Mouse (Mus musculus) neural tube, embryonic 14.5 days (tissue): ENCODE measurements around the gene Cdca4. TPM values are rescaled to one million over a fixed set of nuclear protein-coding genes. Genes with fewer than 3 reads are reported as not detected.

Source experiments
- ATAC-seq: fragments of 200-750 bp; cut with Nextera tagmentation; 2 replicates; pipeline ENCODE4 v1.8.0; 2017; ENCODE audit warnings: low read depth, mild to moderate bottlenecking, moderate TSS enrichment, moderate library complexity
- H3K27ac ChIP-seq: fragments of 300-500 bp; sonication (generic); 2 replicates; pipeline ENCODE4 v1.5.1; 2014; ENCODE audit warnings: low read depth, mild to moderate bottlenecking, control low read depth, low read length, moderate library complexity, mixed read lengths
- H3K27me3 ChIP-seq: fragments of 300-500 bp; sonication (generic); 2 replicates; pipeline ENCODE4 v1.6.1; 2014; ENCODE audit warnings: low read length; ENCODE audit not compliant: control insufficient read depth, insufficient read depth
- H3K36me3 ChIP-seq: fragments of 300-500 bp; sonication (generic); 2 replicates; pipeline ENCODE4 v1.6.1; 2014; ENCODE audit warnings: low read length, mixed read lengths; ENCODE audit not compliant: control insufficient read depth, insufficient read depth
- H3K4me1 ChIP-seq: fragments of 300-500 bp; sonication (generic); 2 replicates; pipeline ENCODE4 v1.6.1; 2014; ENCODE audit warnings: low read length; ENCODE audit not compliant: control insufficient read depth, insufficient read depth
- H3K4me2 ChIP-seq: fragments of 300-500 bp; sonication (generic); 2 replicates; pipeline ENCODE4 v1.6.1; 2014; ENCODE audit warnings: mild to moderate bottlenecking, low read depth, low read length, control low read depth
- H3K4me3 ChIP-seq: fragments of 300-500 bp; sonication (generic); 2 replicates; pipeline ENCODE4 v1.5.1; 2014; ENCODE audit warnings: low read depth, low read length, control low read depth, mixed read lengths
- H3K9ac ChIP-seq: fragments of 300-500 bp; sonication (generic); replicated peaks from 2 replicates; pipeline ENCODE4 v1.6.1; 2014; ENCODE audit warnings: low read depth, mild to moderate bottlenecking, control low read depth, low read length, mixed read lengths
- H3K9me3 ChIP-seq: fragments of 300-500 bp; sonication (generic); 2 replicates; pipeline ENCODE4 v1.6.1; 2016; ENCODE audit warnings: low read length; ENCODE audit not compliant: control insufficient read depth
- WGBS: fragments of 180-500 bp; shearing (Covaris S2); extraction: QIAGEN DNeasy Blood & Tissue Kit; methylation state at CpG from one replicate; pipeline ENCODE4 v1.1.7; 2014; 5-methylcytosine and 5-hydroxymethylcytosine counted together
- polyA plus RNA-seq: library from polyadenylated mRNA; unstranded; fragments of >200 nt; fragmentation: Nextera tagmentation; extraction: Ambion mirVana; gene quantifications from 2 replicates; pipeline ENCODE4 v1.2.1, GENCODE M21; 2014

The Cdca4 gene
- polyA plus RNA-seq, 1 experiment from 2014 or later: 33.6 TPM

DNA sequence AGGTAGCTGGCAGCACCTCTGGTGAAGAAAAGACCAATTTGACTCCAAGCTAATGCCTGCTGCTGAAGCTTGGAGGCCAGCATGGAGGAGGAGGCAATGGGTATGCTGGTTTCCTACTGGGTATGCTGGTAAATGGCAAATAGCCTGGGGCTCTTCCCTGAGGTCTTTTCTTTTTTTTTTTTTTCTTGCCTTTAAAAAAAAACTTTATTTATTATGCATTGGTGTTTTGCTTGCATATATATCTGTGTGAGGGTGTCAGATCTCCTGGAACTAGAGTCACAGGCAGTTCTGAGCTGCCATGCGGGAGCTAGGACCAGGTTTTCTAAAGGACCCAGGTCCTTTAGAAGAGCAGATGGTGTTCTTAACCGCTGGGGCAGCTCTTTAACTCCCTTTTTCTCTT, 42.0 kb upstream of the Cdca4 start:
- Histone ChIP-seq H3K4me3 (no peak overlapping the region), H3K9me3 (no peaks in the 10 kb centered on the region), H3K4me1 (no peaks in the 10 kb centered on the region), H3K36me3 (no peaks in the 10 kb centered on the region), H3K27ac (no peak overlapping the region), H3K9ac (no peak overlapping the region), H3K4me2 (no peak overlapping the region), H3K27me3 (peaks cover 24% of the 10 kb centered on the region)
- 81% methylated on average over 2 of the region's 2 CpGs for WGBS
- no peak for ATAC-seq

DNA sequence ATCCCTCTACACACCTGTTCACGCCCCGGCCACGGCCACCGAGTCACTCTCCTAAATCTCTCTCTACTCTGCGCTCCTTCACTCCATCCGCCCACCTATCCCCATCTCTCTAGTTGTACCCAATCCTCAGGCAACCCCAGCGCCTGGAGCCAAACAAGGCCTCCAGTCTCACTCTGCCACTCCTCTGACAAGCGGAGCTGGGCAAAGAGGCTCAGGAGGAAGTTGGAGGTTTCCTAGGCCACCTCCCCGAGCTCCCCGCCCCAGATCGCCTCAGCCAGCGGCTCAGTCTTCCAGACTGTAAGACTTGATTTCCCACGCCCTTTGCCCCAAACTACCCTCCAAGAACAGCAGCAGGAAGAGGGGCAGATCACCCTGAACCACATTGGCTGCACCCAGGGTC, 41.6 kb upstream of the Cdca4 start:
- H3K9me3 ChIP-seq: no peaks in the 10 kb centered on the region
- no peak overlapping the region for H3K9ac ChIP-seq
- H3K27ac ChIP-seq: no peak overlapping the region
- H3K4me1 ChIP-seq: no peaks in the 10 kb centered on the region
- no peak for ATAC-seq
- 56% methylated on average over 13 of the region's 13 CpGs for WGBS
- peaks cover 19% of the 10 kb centered on the region for H3K27me3 ChIP-seq
- no peak overlapping the region for H3K4me2 ChIP-seq
- H3K4me3 ChIP-seq: no peak overlapping the region
- H3K36me3 ChIP-seq: no peaks in the 10 kb centered on the region

GRCm38 (mm10) chr12:112869783-112870204, 40.6 kb upstream of the Cdca4 start:
- H3K4me2 ChIP-seq: 0 out of 2 replicates have a peak overlapping the region, but pooled peaks have one; percentile 11
- no peaks in the 10 kb centered on the region for H3K9me3 ChIP-seq
- WGBS: 10% methylated on average over 16 of the region's 16 CpGs
- H3K27ac ChIP-seq: no peak overlapping the region
- H3K36me3 ChIP-seq: no peaks in the 10 kb centered on the region
- H3K4me1 ChIP-seq: no peaks in the 10 kb centered on the region
- H3K4me3 ChIP-seq: no peak overlapping the region
- no peak for ATAC-seq
- no peak overlapping the region for H3K9ac ChIP-seq
- H3K27me3 ChIP-seq: peaks cover 9% of the 10 kb centered on the region

- 68% methylated on average over 13 of the region's 13 CpGs for WGBS
- H3K4me3 ChIP-seq: no peak within 1 kb of the TSS
- H3K27me3 ChIP-seq: no peaks in the 10 kb centered on the region
- H3K27ac ChIP-seq: no peak within 1 kb of the TSS
- H3K9me3 ChIP-seq: no peaks in the 10 kb centered on the region
- H3K36me3 ChIP-seq: no peaks in the 10 kb centered on the region
- H3K9ac ChIP-seq: no peak within 1 kb of the TSS
- H3K4me2 ChIP-seq: no peak within 1 kb of the TSS
- H3K4me1 ChIP-seq: no peaks in the 10 kb centered on the region
- no peak for ATAC-seq
These were observed 39.2 kb upstream of the Cdca4 start, which contains the start of gene Gpr132 for GRCm38 (mm10) chr12:112868178-112869087. Gpr132 (minus strand) TSS chr12:112868228.

DNA sequence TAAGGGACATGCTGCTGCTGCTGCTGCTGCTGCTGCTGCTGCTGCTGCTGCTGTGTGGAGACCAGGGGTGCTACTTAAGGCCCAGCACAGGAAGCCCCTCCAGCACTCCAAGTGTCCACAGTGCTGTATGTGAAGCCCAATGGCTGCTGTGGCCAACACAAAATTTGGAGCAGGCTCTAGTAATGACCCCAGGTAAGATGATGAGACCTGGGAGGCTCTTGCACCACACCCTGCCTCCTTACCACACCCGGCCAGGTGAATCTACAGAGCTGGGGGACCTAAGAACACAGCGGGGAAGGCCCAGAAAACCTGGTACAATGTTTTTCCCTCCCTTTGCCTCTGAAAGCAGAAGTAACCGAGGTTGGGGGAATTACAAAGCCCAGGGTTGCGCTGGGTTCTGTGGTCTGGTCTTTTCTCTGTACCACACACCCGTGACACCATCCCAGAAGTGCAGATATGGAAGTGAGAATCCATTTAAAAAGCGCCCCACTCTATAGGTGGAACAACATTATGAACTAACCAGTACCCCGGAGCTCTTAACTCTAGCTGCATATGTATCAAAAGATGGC, 38.0 kb upstream of the Cdca4 start:
- WGBS: 86% methylated on average over 7 of the region's 7 CpGs
- no peak overlapping the region for H3K4me2 ChIP-seq
- H3K27ac ChIP-seq: no peak overlapping the region
- no peaks in the 10 kb centered on the region for H3K9me3 ChIP-seq
- H3K4me1 ChIP-seq: no peaks in the 10 kb centered on the region
- no peak for ATAC-seq
- no peaks in the 10 kb centered on the region for H3K27me3 ChIP-seq
- no peaks in the 10 kb centered on the region for H3K36me3 ChIP-seq
- no peak overlapping the region for H3K9ac ChIP-seq
- no peak overlapping the region for H3K4me3 ChIP-seq

GRCm38 (mm10) chr12:112866467-112867080, 37.4 kb upstream of the Cdca4 start:
- no peak for ATAC-seq
- Histone ChIP-seq H3K27ac (no peak overlapping the region), H3K9me3 (no peaks in the 10 kb centered on the region), H3K4me3 (no peak overlapping the region), H3K4me1 (no peaks in the 10 kb centered on the region), H3K36me3 (no peaks in the 10 kb centered on the region), H3K4me2 (no peak overlapping the region), H3K9ac (no peak overlapping the region), H3K27me3 (no peaks in the 10 kb centered on the region)
- 82% methylated on average over 8 of the region's 8 CpGs for WGBS

DNA sequence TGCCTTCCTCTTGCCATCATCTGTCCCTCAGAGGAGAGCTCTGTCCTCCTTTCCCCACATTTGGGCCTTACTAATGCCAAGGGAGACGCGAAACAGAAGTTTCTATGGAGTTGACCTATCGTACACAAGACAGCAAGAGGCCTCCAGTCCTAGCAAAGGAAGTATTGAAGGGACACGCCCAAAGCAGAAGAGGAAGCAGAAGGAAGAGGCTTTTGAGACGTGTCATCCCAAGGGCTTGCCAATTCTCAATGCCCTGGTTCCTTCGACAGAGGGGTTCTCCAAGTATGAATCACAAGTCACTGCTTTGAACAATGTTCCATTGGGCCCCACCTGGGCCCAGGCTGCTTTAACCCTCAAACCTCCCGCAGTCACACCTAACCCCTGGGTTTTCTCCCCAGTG, 35.6 kb upstream of the Cdca4 start:
- Histone ChIP-seq H3K27ac (no peak overlapping the region), H3K9me3 (no peaks in the 10 kb centered on the region), H3K4me1 (no peaks in the 10 kb centered on the region), H3K27me3 (no peaks in the 10 kb centered on the region), H3K4me3 (no peak overlapping the region), H3K9ac (no peak overlapping the region), H3K36me3 (no peaks in the 10 kb centered on the region), H3K4me2 (no peak overlapping the region)
- ATAC-seq: no peak
- WGBS: 89% methylated on average over 7 of the region's 7 CpGs

DNA sequence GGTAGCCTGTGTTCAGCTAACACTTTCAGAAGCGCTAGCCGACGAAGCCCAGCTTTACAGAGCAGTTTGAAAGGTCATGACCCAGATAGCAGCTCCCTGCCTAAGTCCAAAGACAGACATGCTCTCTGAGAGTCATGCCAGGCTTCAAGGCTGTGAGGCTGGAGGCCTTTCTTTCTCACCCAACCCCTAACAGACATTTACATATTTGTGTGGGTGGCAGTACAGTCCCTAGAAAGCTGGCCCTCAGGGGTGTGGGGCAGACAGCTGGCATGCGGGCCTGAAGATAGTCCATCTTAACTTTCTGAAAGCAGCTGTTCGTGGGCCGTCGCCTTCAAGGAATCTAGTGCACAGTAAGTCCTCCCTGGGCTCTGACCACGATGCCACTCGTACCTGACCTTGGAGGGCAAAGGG, 32.7 kb upstream of the Cdca4 start:
- H3K36me3 ChIP-seq: no peaks in the 10 kb centered on the region
- no peaks in the 10 kb centered on the region for H3K4me1 ChIP-seq
- H3K4me2 ChIP-seq: no peak overlapping the region
- H3K27me3 ChIP-seq: no peaks in the 10 kb centered on the region
- H3K9me3 ChIP-seq: no peaks in the 10 kb centered on the region
- WGBS: 72% methylated on average over 9 of the region's 9 CpGs
- H3K27ac ChIP-seq: no peak overlapping the region
- no peak for ATAC-seq
- H3K4me3 ChIP-seq: no peak overlapping the region
- H3K9ac ChIP-seq: no peak overlapping the region

DNA sequence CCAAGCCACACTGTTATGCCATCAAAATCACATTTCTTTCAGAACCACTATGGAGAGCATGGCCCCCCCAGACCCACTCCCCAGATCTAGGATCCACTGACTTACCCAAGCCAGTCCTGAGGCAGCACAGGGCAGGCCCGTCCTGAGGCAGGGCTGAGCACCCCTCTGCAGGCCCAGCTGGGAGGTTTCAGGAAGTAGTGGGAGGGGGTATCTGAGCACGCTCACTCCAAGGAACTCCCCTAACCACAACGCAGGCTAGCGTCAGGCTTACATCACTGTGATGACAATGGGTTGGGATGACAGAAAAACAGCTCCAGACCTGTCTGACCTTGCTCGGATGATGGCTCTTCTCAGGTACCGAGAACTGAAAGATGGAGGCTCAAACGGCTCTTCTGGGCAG, 31.5 kb upstream of the Cdca4 start:
- no peak for ATAC-seq
- 82% methylated on average over 7 of the region's 7 CpGs for WGBS

More for the DNA sequence above, 31.5 kb upstream of the Cdca4 start:
- Histone ChIP-seq H3K4me1 (no peaks in the 10 kb centered on the region), H3K9ac (no peak overlapping the region), H3K4me2 (no peak overlapping the region), H3K9me3 (no peaks in the 10 kb centered on the region), H3K27ac (no peak overlapping the region), H3K36me3 (no peaks in the 10 kb centered on the region), H3K27me3 (no peaks in the 10 kb centered on the region), H3K4me3 (no peak overlapping the region)
